Mouse (Mus musculus): ENCODE results near the gene Nif3l1.

Nif3l1 gene

DNA sequence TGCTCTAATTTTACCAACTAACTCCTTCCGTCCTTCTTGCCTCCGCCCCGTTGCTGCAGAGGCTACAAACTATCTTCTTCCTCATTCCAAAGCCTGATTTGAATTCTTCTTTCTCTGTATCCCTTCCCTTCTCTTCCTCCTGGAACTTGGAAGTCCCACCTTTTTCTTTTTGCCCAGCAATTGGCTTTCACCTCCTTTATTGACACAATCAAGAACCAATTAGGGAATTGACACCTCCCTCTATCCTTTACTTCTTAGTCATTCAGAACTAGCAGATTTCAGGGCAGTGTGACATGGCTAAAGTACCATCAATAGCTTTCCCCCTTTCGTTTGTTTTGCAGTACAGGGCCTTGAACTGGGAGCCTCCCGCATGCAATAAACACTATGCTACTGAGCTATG, 13.2 kb downstream of the Nif3l1 start:
- no peak for DNase-seq (ENCODE audit: low read depth, low spot score)

DNA sequence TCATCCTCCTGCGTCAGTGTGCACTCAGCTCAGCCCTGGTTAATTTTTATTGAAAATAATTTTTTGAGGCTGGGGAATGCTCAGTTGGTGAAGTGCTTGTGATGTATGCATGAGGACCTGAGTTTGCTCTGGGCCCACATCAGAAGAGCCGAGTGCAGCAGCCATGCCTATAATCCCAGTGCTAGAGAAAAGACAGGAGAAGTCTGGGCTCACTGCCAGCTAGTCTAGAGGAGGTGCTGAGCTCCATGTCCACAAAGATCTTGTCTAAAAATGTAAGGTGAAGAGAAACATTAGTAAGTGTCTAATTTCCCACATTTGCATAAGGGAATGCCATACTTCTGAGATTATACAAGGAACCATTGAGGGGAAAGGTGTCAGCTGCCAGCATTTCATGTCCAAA, 13.9 kb downstream of the Nif3l1 start:
- no peak for DNase-seq (ENCODE audit: low read depth, low spot score)

- no peak for DNase-seq (ENCODE audit: low read depth, low spot score)
Observed at GRCm38 (mm10) chr1:58460566-58460965, 15.6 kb downstream of the Nif3l1 start.

DNA sequence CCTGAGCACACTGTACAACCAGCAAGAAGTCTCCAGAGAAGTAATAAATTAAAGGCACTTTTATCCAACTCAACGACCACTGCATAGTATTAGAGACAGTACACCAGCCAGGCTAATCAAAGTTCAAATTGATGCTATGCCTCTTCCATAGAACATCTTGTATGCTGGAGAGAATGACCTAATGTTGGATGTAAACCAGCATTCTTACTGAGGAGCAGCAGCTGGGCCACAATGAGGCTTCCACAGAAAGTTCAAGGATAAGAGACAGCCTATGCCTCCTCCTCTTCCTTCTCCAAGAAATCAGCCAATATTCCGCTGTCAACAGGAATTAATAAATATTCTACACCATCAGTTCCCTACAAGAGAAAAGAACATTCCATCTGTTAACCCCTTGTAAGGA, 19.0 kb downstream of the Nif3l1 start:
- no peak for DNase-seq (ENCODE audit: low read depth, low spot score)

- DNase-seq (ENCODE audit: low read depth, low spot score) = no peak
Observed at GRCm38 (mm10) chr1:58465042-58465441, 20.1 kb downstream of the Nif3l1 start.

- no peak for DNase-seq (ENCODE audit: low read depth, low spot score)
Observed at GRCm38 (mm10) chr1:58465561-58465960, 20.6 kb downstream of the Nif3l1 start.

DNA sequence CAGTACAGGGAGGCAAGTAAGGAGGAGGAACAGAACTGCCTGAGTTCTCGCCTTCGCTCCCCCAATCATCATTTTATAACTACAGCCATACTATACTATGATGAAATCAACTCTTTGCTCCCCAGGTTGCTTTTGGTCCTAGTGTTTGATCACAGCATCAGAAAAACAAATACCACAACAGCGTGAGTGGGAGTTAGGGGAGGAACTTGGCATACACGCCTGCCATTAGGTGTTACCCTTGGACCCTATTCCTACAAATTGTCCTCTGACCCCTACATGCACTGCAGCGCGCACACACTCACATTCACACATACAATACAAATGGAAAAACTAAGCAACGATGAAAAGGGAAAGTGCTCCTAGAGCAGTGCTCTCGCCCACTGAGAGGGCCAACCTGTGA, 30.7 kb downstream of the Nif3l1 start:
- peak; percentile 46 for DNase-seq (ENCODE audit: low read depth, low spot score)

DNA sequence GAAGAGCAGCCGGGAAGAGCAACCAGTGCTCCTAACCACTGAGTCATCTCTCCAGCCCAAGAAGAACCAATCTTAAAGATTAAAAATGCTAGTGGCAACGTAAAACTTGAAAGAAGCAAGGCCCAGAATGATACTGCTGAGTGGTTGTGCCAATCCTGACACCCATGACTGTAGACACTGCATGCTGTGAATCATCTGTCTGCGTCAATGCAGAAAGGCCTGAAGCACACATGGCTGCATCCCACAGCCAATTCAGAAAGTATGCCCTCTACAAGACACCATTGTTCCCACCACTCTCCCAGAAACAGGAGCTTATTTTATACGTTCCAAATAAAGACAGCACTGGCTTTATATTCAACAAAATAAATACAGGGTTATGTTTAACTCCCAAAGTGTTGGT, 37.7 kb downstream of the Nif3l1 start:
- no peak for DNase-seq (ENCODE audit: low read depth, low spot score)

DNA sequence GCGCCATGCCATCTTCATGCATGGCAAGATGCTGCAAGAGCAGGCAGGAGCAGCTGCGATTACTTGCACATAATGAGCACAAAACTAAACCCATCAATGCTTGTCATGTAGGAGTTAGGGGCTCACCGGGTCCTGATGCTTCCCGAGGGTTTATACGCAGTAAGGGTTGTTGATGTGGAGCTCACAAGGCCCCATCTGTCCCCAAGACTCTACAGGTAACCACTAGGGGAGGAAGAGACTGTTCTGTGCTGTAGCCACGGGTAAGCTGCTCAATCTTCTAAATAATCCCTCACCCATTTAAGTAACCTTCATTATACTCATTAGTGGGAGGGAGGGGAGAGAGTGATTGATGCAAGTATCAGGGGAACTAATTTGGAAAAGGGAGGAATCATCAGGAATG, 50.7 kb downstream of the Nif3l1 start:
- no peak for DNase-seq (ENCODE audit: low read depth, low spot score)

GRCm38 (mm10) chr1:58497678-58498077, 52.7 kb downstream of the Nif3l1 start:
- no peak for DNase-seq (ENCODE audit: low read depth, low spot score)

DNA sequence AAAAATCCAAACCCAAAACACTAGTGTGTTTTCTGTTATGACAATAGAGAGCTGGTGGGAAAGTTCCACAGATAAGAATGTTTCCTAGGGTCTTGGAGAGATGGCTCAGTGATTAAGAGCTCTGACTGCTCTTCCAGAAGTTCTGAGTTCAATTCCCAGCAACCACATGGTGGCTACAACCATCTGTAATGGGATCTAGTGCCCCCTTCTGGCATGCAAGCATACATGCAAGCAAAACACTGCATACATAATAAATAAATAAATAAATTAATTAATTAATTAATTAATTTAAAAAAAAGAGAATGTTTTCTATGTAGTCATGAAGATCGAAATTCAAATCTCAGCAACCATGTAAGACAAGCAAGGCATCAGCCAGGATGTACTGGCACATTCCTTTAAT, 53.8 kb downstream of the Nif3l1 start:
- peak; percentile 35 for DNase-seq (ENCODE audit: low read depth, low spot score)

GRCm38 (mm10) chr1:58503134-58503533, 58.2 kb downstream of the Nif3l1 start:
- peak; percentile 16 for DNase-seq (ENCODE audit: low read depth, low spot score)

DNA sequence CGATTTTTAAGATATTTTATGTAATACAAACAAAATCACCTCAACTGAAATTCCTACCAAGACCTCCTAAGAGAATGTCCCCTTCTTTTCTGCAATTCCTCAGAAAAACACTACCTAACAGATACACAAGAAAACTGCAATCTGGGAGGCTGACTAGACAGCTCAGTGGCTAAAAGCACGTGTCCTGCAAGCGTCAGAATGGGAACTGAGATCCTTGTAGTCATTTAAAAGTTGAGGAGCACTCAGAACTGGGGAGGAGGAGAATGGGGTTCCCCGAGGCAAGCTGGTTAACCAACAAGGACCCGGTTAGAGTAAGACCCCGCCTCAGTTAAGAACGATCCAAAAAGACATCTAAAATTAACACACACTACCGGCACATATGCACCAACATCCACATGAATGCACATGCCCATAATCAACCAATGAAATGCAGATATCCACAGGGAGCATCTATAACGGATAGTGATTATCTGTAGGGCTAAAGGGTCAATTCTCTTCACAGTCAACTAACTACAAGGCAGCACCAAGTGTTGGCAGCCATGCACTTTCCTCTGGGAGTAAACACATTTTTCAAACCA, 58.9 kb downstream of the Nif3l1 start:
- DNase-seq (ENCODE audit: low read depth, low spot score) = peak; percentile 53

DNA sequence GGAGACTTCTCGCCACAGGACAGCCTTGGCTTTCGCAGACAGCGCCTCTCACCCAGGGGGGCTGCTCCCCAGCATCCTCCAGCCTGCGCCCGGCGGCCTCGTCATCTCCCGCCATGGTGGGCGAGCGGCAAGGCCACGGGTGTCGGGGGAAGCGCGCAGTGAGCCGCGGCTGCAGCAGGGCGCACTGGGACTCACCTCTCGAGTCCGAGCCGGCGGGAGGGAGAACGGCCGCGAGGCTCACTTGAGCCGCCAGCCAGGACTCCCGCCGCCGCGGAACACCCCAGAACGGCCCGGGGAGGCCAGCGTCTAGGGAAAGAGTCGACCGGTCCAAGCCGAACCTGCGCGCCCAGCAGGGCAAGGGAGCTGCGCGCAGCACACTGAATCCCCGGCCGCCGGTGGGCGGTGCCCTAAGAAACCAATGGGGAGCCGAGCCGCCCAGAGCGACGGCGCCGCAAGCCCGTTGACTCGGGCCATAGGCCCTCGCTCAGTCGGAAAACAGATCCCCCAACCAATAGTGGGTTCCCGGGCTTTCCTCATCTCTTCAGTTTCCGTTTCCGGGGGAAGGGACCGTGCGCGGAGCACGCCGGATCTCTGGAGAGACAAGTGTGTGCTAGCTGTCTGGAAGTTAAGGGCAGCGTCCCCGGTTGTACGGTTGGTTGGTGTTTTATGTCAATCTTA, 59.8 kb downstream of the Nif3l1 start, which contains the start of gene Orc2:
Gene Orc2 (minus strand): TSS at position 533 of the 678 bp plus-strand sequence.
- peak; percentile 95 for DNase-seq (ENCODE audit: low read depth, low spot score)

- DNase-seq (ENCODE audit: low read depth, low spot score) = no peak
Observed at GRCm38 (mm10) chr1:58507249-58507648, 62.3 kb downstream of the Nif3l1 start.
